Mouse (Mus musculus) megakaryocyte progenitor cell, adult 5-6 weeks (primary cell): Measurements from ENCODE around the gene Lpcat3. TPM values are rescaled to one million over a fixed set of nuclear protein-coding genes. Genes with fewer than 3 reads are reported as not detected.

Experiments
- ATAC-seq: replicated peaks from 2 replicates; pipeline ENCODE4 v1.8.0; 2016; ENCODE audit warnings: mild to moderate bottlenecking, moderate TSS enrichment, inconsistent platforms; ENCODE audit not compliant: poor library complexity
- total RNA-seq, 2 experiments: library from RNA; stranded (forward) in 1 of 2; stranded (reverse) in 1 of 2; fragments of 157-497, 149-512 nt in 1 of 2; fragments of 200-1000 nt in 1 of 2; gene quantifications; 2 replicates each; pipeline versions ENCODE4 v1.2.3 to v1.2.4; 2015 to 2017

Lpcat3 gene
- total RNA-seq, 2 experiments from 2014 or later = 28.8 to 40.7 TPM

DNA sequence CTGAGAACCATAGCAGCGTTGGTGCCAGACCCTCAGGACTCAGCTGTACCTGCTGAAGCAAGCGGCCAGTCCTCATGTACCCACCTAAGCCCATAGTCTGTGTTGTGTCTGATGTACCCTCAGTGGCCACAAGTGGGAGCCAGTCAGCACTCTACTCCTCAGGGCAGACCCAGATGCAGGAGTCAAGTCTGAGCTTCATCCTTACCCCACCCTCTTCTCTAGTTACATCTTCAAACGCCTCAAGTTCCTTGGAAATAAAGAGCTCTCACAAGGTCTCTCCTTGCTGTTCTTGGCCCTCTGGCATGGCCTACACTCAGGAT is 39.9 kb downstream of the Lpcat3 start:
- ATAC-seq = peak; percentile 92

DNA sequence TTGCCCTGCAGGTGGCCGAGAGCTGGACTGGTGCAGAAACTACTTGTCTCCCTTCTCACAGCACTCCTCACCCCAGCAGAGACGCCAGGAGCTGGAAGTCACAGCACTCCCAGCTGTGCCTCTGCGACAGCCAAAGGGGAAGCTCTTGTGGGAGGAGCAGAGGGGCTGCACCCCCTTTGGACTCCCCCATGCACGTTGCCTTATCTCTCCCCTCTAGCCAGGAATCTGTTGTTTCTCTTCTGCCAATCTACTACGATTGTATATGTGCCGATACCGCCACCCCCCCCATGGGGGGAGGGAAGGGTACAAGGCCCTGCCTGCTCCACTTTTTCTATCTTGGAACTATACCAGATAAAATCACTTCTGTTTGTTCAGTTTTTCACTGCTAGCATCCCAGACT is 41.0 kb downstream of the Lpcat3 start:
- ATAC-seq = no peak

DNA sequence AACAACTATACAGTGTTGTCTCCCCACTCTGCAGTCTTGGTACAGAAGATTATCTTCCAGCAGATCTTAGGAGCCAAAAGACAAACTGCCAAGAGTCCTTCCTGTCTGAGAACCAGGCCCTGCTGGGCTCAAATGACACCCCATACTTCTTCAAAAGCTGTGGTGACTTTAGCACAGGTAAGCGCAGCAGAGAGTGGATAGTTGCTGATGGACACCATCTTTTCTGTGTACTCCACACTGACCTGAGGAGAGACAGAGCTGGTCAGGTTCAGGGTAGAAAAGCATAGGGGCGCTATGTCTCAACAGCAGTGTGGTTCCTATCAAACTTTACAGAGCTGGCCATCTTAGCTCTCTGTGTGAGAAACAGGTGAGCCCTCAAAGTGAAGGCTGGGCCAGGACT is 41.6 kb downstream of the Lpcat3 start:
- no peak for ATAC-seq

DNA sequence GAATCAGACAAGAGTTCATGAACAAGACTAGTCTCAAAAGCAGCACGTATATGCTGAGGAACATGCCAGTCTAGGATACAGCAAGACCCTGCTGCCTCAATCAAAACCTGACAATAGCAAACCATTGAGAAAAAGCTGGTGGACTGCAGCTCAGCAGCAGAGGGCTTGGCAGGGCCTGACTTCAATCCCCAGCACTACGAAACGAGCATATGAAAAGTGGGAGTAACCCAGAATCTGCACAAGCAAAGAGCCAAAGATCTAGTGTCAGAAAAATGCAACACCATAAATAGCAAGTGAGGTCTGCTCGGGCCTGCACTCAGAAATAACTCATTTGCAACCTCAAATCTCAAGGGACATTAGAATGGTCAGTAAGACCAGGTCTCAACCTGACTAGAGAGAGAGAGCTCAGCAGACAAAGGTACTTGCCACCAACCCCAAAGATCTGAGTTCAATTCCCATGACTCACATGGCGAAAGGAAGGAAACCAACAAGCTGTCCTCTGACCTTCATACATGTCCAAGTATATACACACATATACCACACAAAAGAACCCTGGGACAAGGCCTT is 43.3 kb downstream of the Lpcat3 start:
- ATAC-seq = no peak

DNA sequence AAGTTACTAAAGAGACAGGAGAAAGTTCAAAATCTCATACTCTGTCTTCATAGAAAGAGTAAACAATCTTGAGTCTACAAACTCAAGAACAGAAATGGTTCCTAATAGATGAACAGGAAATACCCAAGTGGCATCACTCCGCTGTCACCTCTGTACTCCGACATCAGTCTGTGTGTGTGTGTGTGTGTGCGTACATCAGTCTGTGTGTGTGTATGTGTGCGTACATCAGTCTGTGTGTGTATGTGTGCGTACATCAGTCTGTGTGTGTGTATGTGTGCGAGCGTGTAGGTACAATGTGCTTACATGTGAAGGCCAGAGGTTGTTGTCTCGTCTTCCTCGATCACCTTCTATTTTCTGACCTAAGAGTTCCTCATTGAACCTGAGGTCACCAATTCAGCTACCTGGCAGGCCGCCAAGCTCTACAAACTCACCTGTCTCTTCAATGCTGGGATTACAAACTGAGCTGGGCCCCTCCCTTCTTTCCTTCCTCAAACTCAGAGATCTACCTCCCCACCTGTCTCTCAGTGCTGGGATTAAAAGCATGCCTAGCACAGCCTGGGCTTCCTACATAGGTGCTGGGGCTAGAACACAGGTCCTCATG is 45.6 kb downstream of the Lpcat3 start:
- no peak for ATAC-seq

DNA sequence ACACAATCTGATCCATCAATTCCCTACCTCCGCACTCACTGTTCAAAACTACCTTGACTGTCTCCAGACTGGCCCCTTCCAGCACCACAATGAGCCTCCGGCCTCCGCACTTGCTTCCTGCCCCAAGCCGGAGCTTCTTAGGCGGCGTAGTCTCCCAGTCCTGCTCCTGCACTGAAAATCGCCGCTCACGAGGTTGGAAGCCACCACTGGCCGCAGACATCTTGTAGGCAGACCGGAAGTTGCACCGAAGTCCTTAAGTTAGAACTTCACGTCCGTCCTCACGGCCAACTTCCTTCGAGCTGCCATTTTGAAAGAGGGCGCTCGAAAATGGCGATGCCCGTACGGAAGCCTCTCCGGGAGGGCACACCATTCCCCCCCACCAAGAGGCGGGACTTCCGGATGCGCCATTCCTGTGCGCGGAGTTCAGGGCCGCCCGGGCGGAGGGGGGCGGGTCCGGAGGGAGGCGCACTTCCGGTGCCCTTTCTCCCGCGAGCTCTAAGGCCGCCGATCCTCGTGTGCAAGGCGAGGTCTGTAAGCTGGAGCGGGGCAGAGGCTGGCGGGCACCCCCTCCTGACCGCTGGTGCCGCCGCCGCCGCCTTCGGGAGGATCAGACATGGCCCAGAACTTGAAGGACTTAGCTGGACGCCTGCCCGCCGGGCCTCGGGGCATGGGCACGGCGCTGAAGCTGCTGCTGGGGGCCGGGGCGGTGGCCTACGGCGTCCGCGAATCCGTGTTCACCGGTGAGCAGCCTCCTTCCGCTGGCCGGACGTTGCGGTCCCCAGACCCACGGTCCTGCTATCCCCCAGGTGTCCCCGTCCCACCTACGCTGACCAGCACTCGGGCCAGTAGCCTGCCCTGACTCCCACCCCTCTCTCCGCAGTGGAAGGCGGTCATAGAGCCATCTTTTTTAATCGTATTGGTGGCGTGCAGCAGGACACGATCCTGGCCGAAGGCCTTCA is 49.3 kb downstream of the Lpcat3 start, which contains the start of the genes Emg1 and Phb2:
Gene Emg1 (minus strand): TSS at position 355 of the 959 bp plus-strand sequence.
Gene Phb2 (plus strand): TSS at position 513 of the 959 bp plus-strand sequence.
- ATAC-seq = peak; percentile 90

DNA sequence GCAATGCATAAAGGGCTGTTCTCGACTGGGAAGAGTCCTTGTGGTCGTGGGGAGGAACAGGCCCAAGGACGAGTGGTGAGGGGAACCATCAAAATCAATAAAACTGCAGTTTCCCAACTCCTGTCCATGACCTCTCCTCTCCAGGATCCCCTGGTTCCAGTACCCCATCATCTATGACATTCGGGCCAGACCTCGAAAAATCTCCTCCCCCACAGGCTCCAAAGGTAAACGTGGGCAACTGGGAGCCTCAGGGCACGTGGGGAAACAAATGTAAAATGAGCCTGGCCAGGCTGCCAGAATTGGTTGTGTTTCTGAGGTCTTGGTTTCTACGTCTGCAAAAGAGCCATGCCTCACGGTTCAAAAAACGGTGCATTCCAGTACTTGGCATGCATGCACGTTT is 50.1 kb downstream of the Lpcat3 start:
- no peak for ATAC-seq

DNA sequence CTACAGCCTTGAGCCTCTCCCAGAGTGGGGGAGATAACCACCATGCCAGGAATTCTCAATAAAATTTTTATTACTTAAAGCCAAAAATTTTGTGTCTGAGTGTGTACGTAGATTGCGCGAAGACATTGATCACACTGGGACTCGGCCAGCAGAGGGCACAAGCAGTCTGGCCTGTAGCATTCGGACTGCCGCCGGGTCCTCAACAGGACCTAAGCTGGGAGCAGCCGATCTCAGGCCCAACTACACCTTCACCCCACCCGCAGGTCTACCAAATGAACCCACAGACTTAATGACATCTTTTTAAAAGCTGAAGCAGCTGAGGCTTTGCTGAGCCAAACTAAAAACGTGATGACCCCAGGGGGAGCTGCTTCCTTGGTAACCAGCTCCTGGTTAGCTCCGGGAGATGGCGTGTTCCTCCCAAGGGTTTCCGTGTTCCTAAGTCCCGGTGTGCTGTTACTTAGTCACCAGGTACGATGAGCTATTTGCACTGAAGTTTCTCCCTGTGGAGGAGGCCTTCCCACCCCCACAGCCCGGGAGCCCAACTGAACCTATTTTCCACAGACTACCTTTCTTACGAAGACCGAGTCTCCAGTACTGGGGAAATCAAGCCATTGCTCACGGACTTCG is 54.1 kb downstream of the Lpcat3 start:
- ATAC-seq = peak; percentile 40

DNA sequence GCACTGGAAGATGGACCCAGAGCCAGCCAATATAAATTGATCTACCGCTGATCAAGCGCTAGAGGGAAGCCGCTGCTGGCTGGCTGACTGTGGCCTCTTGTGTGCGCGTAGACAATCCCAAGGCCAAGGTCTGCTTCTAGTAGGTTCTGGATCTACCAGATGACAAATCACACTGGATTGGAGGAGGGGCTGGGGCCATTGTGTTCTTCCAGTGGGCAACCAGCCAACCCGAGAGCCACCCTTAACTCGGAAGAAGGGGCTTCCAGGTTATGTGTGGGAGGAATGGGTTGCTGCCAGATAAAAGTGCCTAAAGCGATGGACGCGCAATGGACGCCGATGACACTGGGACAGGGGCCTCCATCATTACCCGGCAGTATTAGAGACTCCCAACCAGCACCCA is 55.1 kb downstream of the Lpcat3 start:
- no peak for ATAC-seq

DNA sequence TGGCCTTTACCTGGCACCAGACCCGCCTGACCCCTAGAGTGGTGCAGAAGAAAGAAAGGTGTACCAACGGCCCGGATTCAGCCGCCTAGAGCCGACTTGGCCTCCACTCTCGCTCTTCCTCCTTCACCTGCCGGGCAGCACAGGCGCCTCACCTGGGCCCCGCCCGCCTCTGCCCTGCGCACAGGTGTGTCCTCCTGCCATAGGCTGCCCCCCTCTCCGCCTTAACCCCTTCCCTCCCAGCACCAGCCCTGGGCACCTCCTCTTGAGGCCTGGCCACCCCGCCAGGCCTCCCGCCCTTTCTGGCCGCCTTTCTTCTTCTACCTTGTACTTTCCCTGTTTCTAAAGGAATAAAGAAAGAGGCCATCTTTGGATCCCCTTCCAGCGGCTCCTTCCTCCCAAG is 55.9 kb downstream of the Lpcat3 start:
- no peak for ATAC-seq

DNA sequence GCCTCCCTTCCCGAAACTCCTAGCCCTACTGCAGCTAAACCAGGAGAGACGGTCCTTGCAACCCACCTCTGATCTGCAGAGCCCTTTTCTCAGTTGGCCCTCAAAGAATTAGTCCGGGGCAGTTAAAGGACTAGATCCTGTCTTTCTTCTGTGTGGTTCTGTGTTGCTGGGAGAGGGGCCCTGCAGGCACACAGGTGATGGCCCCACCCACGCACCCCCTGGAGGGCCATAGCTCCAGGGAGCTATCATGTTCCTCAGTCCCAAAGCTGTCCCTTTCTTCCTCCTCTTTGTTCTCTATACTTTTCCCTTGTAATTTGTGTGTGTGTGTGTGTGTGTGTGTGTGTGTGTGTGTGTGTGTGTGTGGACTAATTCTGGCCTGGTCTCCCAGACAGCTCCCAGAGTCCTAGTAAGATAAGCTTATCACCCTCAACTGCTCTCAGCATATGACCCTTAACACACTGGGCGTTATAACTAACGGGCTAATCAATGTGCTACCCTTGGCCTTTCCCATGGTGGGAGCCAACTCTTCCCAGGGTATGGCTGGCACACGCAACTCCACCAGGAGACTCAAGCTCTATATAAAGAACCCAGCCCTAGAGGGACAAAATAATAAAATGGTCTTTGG is 56.6 kb downstream of the Lpcat3 start:
- ATAC-seq = peak; percentile 17

DNA sequence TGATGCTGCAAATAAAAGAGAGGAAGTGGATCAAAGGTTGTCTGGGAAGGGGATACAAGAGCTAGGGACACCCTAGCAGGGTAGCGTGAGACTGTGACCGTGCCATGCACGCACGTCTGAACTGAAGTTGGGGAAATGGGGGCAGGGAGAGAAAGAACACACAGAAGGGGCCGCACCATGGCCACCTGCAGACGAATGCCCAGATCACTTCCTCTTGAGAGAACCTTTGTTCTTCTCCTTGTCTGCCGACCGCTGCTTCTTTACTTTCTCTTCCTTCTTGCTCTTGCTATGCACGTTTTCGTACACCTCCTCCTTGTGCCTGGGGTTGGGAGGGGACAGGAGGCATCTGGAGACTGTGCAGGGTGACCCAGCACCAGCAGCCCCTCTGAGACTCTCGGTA is 58.1 kb downstream of the Lpcat3 start:
- ATAC-seq = peak; percentile 26

DNA sequence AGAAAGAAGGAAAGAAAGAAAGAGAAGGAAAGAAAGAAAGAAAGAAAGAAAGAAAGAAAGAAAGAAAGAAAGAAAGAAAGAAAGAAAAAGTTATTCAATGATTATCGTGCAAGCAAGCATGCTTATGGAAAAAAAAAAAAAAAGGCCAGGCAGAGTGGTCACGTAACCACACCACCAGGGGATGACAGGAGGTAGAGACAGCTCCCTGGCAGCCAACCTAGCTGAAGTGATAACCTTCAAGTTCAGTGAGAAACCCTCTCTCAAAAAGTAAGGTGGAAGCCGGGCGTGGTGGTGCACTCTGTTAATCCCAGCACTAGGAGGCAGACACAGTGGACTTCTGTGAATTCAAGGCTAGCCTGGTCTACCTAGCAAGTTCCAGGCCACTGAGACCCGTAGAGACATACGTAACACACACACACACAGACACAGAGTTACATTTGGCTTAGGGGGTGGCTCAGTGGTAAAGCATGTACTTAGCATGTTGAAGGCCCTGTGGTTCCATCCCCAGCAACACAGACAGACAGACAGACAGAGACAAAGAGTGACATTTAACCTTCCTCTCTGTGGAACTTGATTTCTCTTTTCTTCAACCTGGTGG is 60.1 kb downstream of the Lpcat3 start:
- ATAC-seq = peak; percentile 7; the same call in 1 of the 2 replicates

DNA sequence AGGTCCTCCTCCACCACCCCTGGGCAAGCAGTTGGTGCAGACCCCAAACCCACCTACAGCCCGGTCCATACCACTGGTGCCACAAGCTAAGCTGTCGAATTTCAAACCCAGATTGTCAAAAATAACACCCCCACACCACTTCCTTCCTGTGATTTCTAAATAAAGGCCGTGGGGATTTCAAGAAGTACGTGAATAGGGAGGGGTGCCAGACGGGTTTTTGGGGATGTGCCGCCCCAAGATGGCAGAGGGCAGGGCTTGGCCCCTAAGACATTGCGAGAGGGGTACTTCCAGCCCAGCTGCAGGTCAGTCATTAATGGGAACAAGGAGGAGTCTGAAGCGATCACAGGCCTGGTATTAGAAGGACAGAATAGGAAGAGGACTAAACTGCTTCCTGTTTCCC is 60.7 kb downstream of the Lpcat3 start:
- ATAC-seq = peak; percentile 56

DNA sequence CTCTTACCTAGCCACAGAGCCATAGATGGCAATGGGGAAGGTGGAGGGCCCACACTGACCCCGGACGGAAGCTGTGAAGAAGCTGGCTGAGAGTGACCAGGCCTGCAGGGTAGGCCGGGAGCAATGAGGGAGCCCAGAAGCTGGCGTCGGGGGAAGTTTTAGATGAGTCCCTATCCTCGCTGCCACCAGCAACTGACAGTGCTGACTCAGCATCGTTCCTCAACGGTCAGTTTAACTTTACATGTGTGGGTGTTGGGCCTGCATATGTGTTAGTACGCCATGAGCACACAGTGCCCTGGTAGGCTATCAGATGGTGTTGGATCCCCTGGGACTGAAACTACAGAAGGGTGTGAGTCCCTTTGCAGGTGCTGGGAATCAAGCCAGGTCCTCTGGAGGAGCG is 61.6 kb downstream of the Lpcat3 start:
- ATAC-seq = 0 out of 2 replicates have a peak, but pooled peaks have one; percentile 14

DNA sequence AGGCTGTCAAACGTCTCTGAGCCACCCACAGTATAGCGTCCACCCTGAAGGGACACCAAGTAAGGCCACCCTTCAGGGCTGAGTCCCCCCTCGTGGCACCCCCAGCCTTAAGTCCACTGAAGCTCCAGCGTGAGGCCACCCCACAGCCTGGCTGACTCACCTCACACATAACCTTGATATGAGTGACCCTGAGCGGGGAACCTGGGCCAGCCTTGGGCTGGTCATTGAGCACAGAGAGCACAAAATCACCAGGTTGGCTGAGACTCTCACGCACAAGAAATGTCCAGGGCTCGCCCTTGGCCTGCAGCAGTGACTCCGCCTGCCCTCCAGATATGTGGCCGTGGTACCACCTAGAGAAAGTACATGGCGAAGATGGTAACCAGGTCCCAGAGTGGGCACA is 65.8 kb downstream of the Lpcat3 start:
- ATAC-seq = no peak

DNA sequence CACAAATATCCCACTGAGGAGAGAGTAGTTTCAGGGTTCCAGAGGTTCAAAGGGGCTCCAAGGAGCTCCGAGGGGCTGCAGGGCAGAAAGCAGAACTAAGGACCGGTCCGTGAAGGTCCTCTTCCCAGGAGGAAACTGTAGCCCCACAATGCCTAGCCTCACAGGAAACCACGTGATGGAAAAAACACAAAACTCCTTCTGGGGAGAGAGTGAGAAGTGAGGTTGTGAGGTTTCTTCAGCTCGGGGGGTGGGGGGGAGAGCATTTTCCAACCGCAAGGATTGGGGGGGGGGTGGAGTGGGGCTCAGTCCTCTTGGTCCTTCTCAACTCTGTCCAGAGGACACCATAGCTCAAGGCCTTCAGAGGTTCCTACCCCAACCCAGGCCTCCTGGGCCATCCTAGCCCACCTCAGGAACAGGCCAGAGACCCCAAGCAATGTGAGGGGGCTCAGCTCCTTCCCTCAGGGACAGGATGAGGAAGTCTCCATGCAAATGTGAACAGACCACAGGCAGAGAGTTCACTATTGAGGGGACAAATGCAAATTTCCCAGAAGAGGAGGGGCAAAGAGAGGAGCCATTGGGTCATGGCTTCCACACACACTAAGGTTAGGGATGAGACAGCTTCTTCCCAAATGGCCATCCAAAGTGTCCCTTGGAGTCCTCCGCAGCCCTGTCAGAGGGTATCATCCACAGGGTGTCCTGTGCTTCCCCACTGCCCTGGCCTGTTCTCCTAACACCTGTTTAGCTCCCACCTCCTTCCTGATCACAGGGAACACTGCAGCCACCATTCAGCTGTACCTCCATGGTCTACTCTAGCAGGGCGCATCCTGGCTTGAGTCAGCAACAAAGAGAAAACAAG is 67.3 kb downstream of the Lpcat3 start:
- peak; percentile 65 for ATAC-seq

DNA sequence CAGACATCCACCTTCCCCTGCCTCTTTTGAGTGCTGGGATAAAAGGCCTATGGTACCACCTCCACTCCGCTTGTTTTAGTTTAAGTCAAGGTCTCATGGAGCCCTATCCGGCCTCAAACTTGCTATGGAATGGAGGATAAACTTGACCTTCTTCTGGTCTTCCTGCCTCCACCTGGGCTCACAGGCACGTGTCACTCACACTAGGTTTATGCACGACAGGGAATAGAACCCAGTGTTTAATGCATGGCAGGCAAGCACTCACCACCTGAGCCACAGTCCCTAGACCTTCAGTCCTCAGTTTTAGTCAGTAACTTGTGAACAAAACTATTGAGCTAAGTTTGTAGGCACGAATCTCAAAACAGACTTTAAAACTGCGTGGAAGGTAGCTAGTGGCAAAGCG is 68.2 kb downstream of the Lpcat3 start:
- no peak for ATAC-seq

DNA sequence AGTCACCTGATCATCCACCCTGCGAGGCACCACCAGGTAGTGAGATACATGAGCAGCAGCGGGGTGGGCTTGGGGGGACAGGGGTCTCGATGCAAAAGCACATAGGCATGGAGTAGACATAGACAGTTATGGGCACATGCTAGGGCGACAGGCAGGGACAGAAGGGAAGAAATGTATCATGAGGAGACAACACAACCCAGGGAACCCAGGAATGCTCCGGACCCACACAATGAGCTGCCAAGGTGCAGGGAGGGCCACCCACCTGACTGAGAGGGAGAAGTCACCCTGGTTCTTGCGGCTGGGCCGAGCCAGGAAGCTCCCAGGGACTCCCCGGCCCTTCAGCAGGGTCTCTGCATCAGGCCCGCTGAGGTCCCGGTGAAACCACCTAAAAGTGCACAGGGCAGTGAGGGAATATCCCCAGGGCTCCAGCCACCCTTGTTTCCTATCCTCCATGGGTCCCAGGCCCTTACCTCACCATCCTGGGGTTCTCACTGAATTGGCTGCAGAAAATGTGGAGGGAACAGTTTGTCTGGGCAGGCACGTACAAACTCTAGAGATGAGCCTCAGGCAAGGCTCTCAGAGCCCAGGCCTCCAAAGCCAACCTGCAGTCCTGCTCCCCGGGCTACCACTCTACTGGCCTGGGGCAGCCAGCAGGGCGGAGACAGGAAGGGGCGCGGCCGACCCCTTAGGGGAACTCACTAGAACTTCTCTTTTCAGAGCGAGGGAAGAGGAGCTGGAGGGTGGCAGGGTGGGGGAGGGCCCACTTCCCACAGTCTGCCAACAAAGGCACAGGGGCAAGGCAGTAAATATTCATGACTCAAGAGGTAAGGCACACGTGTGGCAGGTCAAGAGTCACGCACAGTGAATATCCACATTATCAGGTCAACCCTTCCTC is 69.9 kb downstream of the Lpcat3 start:
- ATAC-seq = peak; percentile 81
